Mouse (Mus musculus) liver, adult 2 months (tissue): ENCODE results near the gene Slc38a9.

Source experiments
- CTCF ChIP-seq: fragments of 200-500 bp; IDR thresholded peaks from 2 replicates; pipeline ENCODE4 v1.5.1; 2011; ENCODE audit warnings: low read depth, low read length, control low read depth
- POLR2A ChIP-seq: fragments of 200-500 bp; IDR thresholded peaks from 2 replicates; pipeline ENCODE4 v1.6.1; 2011; ENCODE audit warnings: low read length, control low read depth; ENCODE audit not compliant: insufficient read depth; ENCODE audit errors: extremely low read depth

GRCm38 (mm10) chr13:112672797-112673196 is 12.2 kb downstream of the Slc38a9 start:
- TF ChIP-seq POLR2A (no peak), CTCF (no peak)
